Comparison of ENCODE assay signal across 18 mouse cellular contexts in the genomic region with DNA sequence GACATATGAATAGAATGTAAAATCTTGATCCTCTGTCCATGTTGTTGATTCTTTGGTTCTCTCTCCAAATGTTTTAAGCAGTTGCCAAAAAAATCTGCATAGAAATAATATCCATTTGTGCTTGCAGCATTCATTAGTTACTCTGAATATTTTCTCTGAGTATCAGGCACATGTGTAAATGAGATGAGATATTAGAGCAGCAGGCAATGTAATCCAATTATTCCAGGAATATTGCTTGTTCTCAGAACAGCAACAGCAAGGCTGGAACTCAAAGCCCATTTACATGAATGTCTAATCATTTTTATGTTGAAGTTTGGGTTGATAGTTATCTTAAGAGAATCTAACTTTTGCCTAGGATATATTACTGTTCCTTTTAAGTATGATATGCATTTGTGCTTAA.
"Had no signal": no experiment of that assay in that cellular context is flagged by ENCODE, and none has a peak within 500 bp of the region (broad histone marks: within the 10 kb centered on the region; RNA-seq: fewer than 3 reads in every experiment).

No protein-coding gene starts in this region.

- H3K9me3 ChIP-seq: midbrain, embryonic 10.5 days; midbrain, embryonic 12.5 days; neural tube, embryonic 13.5 days; neural tube, embryonic 15.5 days had no signal

- ATAC-seq: midbrain, embryonic 16.5 days had no signal

- H3K27ac ChIP-seq: midbrain, embryonic 10.5 days; midbrain, embryonic 12.5 days; neural tube, embryonic 13.5 days; neural tube, embryonic 15.5 days had no signal

- H3K36me3 ChIP-seq: midbrain, embryonic 10.5 days; midbrain, embryonic 12.5 days; neural tube, embryonic 13.5 days; neural tube, embryonic 15.5 days had no signal

- H3K27me3 ChIP-seq: midbrain, embryonic 12.5 days; neural tube, embryonic 13.5 days; neural tube, embryonic 15.5 days had no signal

- H3K4me3 ChIP-seq: midbrain, embryonic 10.5 days; midbrain, embryonic 12.5 days; myocyte; neural tube, embryonic 13.5 days; neural tube, embryonic 15.5 days had no signal

- H3K9ac ChIP-seq: lung, embryonic 14.5 days; midbrain, embryonic 12.5 days; neural tube, embryonic 13.5 days; neural tube, embryonic 15.5 days had no signal

- H3K4me1 ChIP-seq: midbrain, embryonic 10.5 days; midbrain, embryonic 12.5 days; neural tube, embryonic 13.5 days; neural tube, embryonic 15.5 days had no signal

- DNase-seq: lung, embryonic 14.5 days; lung, postnatal 10 days; lung, postnatal 4 days; midbrain, embryonic 14.5 days; retina, postnatal 1 day; right cerebral cortex, adult 18-20 months; right cerebral cortex, postnatal 25 days; right cerebral cortex, postnatal 4 days; spleen, adult 18-20 months; thymus, adult 18-20 months; thymus, postnatal 14 days; thymus, postnatal 36 days had no signal

- H3K4me2 ChIP-seq: lung, embryonic 14.5 days; midbrain, embryonic 12.5 days; neural tube, embryonic 13.5 days; neural tube, embryonic 15.5 days had no signal
